Mouse (Mus musculus): Measurements from ENCODE around the gene Iqce. TPM values are rescaled to one million over a fixed set of nuclear protein-coding genes. Genes with fewer than 3 reads are reported as not detected.

The Iqce gene
- 15.1 TPM for polyA plus RNA-seq (2015; fragmentation: Illumina TruSeq; extraction: RNeasy Lipid Tissue Mini Kit (QIAGEN cat#74804); ENCODE audit: insufficient read depth, low replicate concordance)

DNA sequence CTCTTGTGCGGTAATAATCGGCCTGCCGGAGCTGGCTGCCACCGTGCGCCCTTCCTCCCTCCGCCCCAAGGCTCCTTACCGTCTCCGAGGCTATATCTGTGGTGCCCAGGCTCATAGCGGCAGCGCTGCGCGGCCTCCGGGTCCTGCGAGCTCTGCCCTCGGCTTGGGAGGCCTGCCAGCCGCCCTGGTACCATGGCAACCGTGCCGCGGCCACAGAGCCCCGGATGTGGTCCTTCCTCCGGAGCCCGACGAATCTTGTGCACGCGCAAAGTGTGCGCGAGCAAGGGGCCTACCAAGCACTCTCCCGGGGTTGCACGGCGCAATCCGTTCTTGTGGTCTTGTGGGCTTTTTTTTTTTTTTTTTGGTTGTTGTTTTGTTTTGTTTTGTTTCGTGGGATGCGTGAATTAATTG, at the start of gene Iqce:
TSS of gene Iqce (minus strand) at position 276 of the 411 bp plus-strand sequence.

DNA sequence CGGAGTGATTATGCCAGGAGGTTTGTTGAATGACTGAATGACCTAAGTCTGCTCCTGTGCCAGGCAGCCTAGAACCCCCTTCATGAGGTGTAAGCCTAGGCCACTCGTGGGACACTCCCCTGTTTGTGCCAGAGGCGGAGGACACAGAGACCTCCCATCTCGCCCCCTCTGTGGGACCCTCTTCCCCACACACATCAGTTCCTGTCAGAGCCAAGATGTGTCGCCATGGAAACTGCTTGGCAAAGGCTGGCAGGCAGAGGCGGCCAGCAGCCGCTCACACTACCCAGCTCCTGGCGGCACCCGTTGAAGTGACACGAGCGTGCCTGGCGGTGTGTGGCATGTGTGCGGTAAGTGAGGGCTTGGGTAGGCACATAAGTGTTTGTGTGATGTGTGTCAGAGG, 21.6 kb upstream of the Iqce start, which contains the start of gene Amz1:
TSS of gene Amz1 (plus strand) at position 306 of the 400 bp plus-strand sequence.

GRCm38 (mm10) chr5:140704378-140705251, 2.4 kb upstream of the Iqce start, which contains the start of gene Brat1:
Brat1 (plus strand) TSS chr5:140705011.

GRCm38 (mm10) chr5:140648519-140649100, 53.6 kb downstream of the Iqce start, which contains the start of gene Ttyh3:
Ttyh3 (minus strand) TSS chr5:140649031.

Other genes with a start within 250 kb of the Iqce start
- 6.2 TPM for gene Chst12, start 196.8 kb downstream of the Iqce start, polyA plus RNA-seq (2015; fragmentation: Illumina TruSeq; extraction: RNeasy Lipid Tissue Mini Kit (QIAGEN cat#74804); ENCODE audit: insufficient read depth, low replicate concordance)
- not detected for gene Grifin, start 137.3 kb downstream of the Iqce start, polyA plus RNA-seq (2015; fragmentation: Illumina TruSeq; extraction: RNeasy Lipid Tissue Mini Kit (QIAGEN cat#74804); ENCODE audit: insufficient read depth, low replicate concordance)
- 28.2 TPM for gene Lfng, start 95.1 kb downstream of the Iqce start, polyA plus RNA-seq (2015; fragmentation: Illumina TruSeq; extraction: RNeasy Lipid Tissue Mini Kit (QIAGEN cat#74804); ENCODE audit: insufficient read depth, low replicate concordance)
- gene Ttyh3, start 53.3 kb downstream of the Iqce start, polyA plus RNA-seq (2015; fragmentation: Illumina TruSeq; extraction: RNeasy Lipid Tissue Mini Kit (QIAGEN cat#74804); ENCODE audit: insufficient read depth, low replicate concordance), result 19.2 TPM
- 10.6 TPM for gene Brat1, start 2.6 kb upstream of the Iqce start, polyA plus RNA-seq (2015; fragmentation: Illumina TruSeq; extraction: RNeasy Lipid Tissue Mini Kit (QIAGEN cat#74804); ENCODE audit: insufficient read depth, low replicate concordance)
- 9.0 TPM for gene Amz1, start 21.7 kb upstream of the Iqce start, polyA plus RNA-seq (2015; fragmentation: Illumina TruSeq; extraction: RNeasy Lipid Tissue Mini Kit (QIAGEN cat#74804); ENCODE audit: insufficient read depth, low replicate concordance)
- gene Gna12, start 128.1 kb upstream of the Iqce start, polyA plus RNA-seq (2015; fragmentation: Illumina TruSeq; extraction: RNeasy Lipid Tissue Mini Kit (QIAGEN cat#74804); ENCODE audit: insufficient read depth, low replicate concordance), result 18.7 TPM